Mouse (Mus musculus) embryonic facial prominence, embryonic 14.5 days (tissue): Measurements from ENCODE around the gene Usp43. TPM values are rescaled to one million over a fixed set of nuclear protein-coding genes. Genes with fewer than 3 reads are reported as not detected.

Experiments used
- ATAC-seq: fragments of 200-750 bp; cut with Nextera tagmentation; 2 replicates; pipeline ENCODE4 v1.8.0; 2017; ENCODE audit warnings: low read depth, moderate number of reproducible peaks, moderate TSS enrichment
- DNase-seq: peaks from one replicate; pipeline ENCODE4 v3.0.0-alpha.2; 2015; ENCODE audit warnings: low spot score
- H3K27ac ChIP-seq: fragments of 300-500 bp; sonication (generic); replicated peaks from 2 replicates; pipeline ENCODE4 v1.5.1; 2014; ENCODE audit warnings: low read depth, mild to moderate bottlenecking, low read length, moderate library complexity
- H3K27me3 ChIP-seq: fragments of 300-500 bp; sonication (generic); replicated peaks from 2 replicates; pipeline ENCODE4 v1.6.1; 2014; ENCODE audit warnings: low read length; ENCODE audit not compliant: control insufficient read depth, insufficient read depth
- H3K36me3 ChIP-seq: fragments of 300-500 bp; sonication (generic); 2 replicates; pipeline ENCODE4 v1.6.1; 2014; ENCODE audit warnings: low read length, mixed read lengths; ENCODE audit not compliant: control insufficient read depth, insufficient read depth
- H3K4me1 ChIP-seq: fragments of 300-500 bp; sonication (generic); 2 replicates; pipeline ENCODE4 v1.6.1; 2014; ENCODE audit warnings: antibody characterized with exemption, low read length; ENCODE audit not compliant: control insufficient read depth, insufficient read depth
- H3K4me2 ChIP-seq: fragments of 300-500 bp; sonication (generic); 2 replicates; pipeline ENCODE4 v1.6.1; 2014; ENCODE audit warnings: low read depth, mild to moderate bottlenecking, low read length, moderate library complexity, mixed read lengths
- H3K4me3 ChIP-seq: fragments of 300-500 bp; sonication (generic); 2 replicates; pipeline ENCODE4 v1.5.1; 2014; ENCODE audit warnings: low read depth, mild to moderate bottlenecking, low read length
- H3K9ac ChIP-seq: fragments of 300-500 bp; sonication (generic); 2 replicates; pipeline ENCODE4 v1.6.1; 2014; ENCODE audit warnings: low read depth, mild to moderate bottlenecking, low read length, moderate library complexity, mixed read lengths
- H3K9me3 ChIP-seq: fragments of 300-500 bp; sonication (generic); 2 replicates; pipeline ENCODE4 v1.6.1; 2016; ENCODE audit warnings: low read length; ENCODE audit not compliant: control insufficient read depth
- WGBS: fragments of 180-500 bp; shearing (Covaris S2); extraction: QIAGEN DNeasy Blood & Tissue Kit; methylation state at CpG from one replicate; pipeline ENCODE4 v1.1.7; 2014; 5-methylcytosine and 5-hydroxymethylcytosine counted together
- polyA plus RNA-seq: library from polyadenylated mRNA; unstranded; fragments of >200 nt; fragmentation: Nextera tagmentation; extraction: Ambion mirVana; gene quantifications from 2 replicates; pipeline ENCODE4 v1.2.1, GENCODE M21; 2014

The Usp43 gene
- polyA plus RNA-seq, 1 experiment from 2014 or later, result 2.4 TPM

GRCm38 (mm10) chr11:67920226-67920960, 1.6 kb downstream of the Usp43 start:
- Histone ChIP-seq H3K27ac (no peak overlapping the region), H3K9ac (no peak overlapping the region), H3K4me3 (peak overlapping the region; percentile 73; the same call in 1 of the 2 replicates), H3K4me2 (peak overlapping the region; percentile 98), H3K4me1 (no peaks in the 10 kb centered on the region), H3K27me3 (peaks cover 34% of the 10 kb centered on the region), H3K9me3 (no peaks in the 10 kb centered on the region), H3K36me3 (no peaks in the 10 kb centered on the region)
- DNase-seq (no peak), ATAC-seq (no peak)
- WGBS, result 39% methylated on average over 9 of the region's 9 CpGs

- peaks cover 34% of the 10 kb centered on the region for H3K27me3 ChIP-seq
- no peaks in the 10 kb centered on the region for H3K4me1 ChIP-seq
- ATAC-seq (no peak), DNase-seq (no peak)
- H3K27ac ChIP-seq, result no peak overlapping the region
- no peak overlapping the region for H3K4me2 ChIP-seq
- WGBS, result 62% methylated on average over 5 of the region's 5 CpGs
- no peaks in the 10 kb centered on the region for H3K36me3 ChIP-seq
- H3K4me3 ChIP-seq, result no peak overlapping the region
- no peak overlapping the region for H3K9ac ChIP-seq
- H3K9me3 ChIP-seq, result no peaks in the 10 kb centered on the region
These were observed 2.4 kb downstream of the Usp43 start for GRCm38 (mm10) chr11:67919593-67919992.

GRCm38 (mm10) chr11:67917126-67917525, 4.8 kb downstream of the Usp43 start:
- Histone ChIP-seq H3K27me3 (peaks cover 30% of the 10 kb centered on the region), H3K27ac (no peak overlapping the region), H3K9ac (no peak overlapping the region), H3K4me3 (no peak overlapping the region), H3K9me3 (no peaks in the 10 kb centered on the region), H3K4me2 (no peak overlapping the region), H3K36me3 (no peaks in the 10 kb centered on the region), H3K4me1 (no peaks in the 10 kb centered on the region)
- no peak for ATAC-seq
- no peak for DNase-seq
- WGBS, result 77% methylated on average over 3 of the region's 3 CpGs

GRCm38 (mm10) chr11:67911074-67911473, 10.9 kb downstream of the Usp43 start:
- no peak for ATAC-seq
- Histone ChIP-seq H3K27me3 (no peaks in the 10 kb centered on the region), H3K4me2 (no peak overlapping the region), H3K9me3 (no peaks in the 10 kb centered on the region), H3K36me3 (no peaks in the 10 kb centered on the region), H3K9ac (no peak overlapping the region), H3K4me3 (no peak overlapping the region), H3K4me1 (no peaks in the 10 kb centered on the region), H3K27ac (no peak overlapping the region)
- 74% methylated on average over 5 of the region's 5 CpGs for WGBS
- DNase-seq, result peak; percentile 18

GRCm38 (mm10) chr11:67903756-67904155, 18.2 kb downstream of the Usp43 start:
- DNase-seq, result no peak
- H3K9ac ChIP-seq, result no peak overlapping the region
- H3K36me3 ChIP-seq, result no peaks in the 10 kb centered on the region
- ATAC-seq, result no peak
- no peak overlapping the region for H3K4me3 ChIP-seq
- no peaks in the 10 kb centered on the region for H3K9me3 ChIP-seq
- whole genome bisulfite sequencing, result 74% methylated on average over 4 of the region's 4 CpGs
- no peaks in the 10 kb centered on the region for H3K4me1 ChIP-seq
- H3K27ac ChIP-seq, result no peak overlapping the region
- H3K27me3 ChIP-seq, result no peaks in the 10 kb centered on the region
- H3K4me2 ChIP-seq, result no peak overlapping the region

- H3K9ac ChIP-seq, result no peak overlapping the region
- WGBS, result 55% methylated on average over 8 of the region's 8 CpGs
- no peaks in the 10 kb centered on the region for H3K9me3 ChIP-seq
- no peak overlapping the region for H3K4me2 ChIP-seq
- ATAC-seq (peak; percentile 62; the same call in 1 of the 2 replicates), DNase-seq (peak; percentile 22)
- no peak overlapping the region for H3K27ac ChIP-seq
- H3K4me3 ChIP-seq, result no peak overlapping the region
- H3K27me3 ChIP-seq, result no peaks in the 10 kb centered on the region
- no peaks in the 10 kb centered on the region for H3K4me1 ChIP-seq
- no peaks in the 10 kb centered on the region for H3K36me3 ChIP-seq
These were observed 24.8 kb downstream of the Usp43 start for GRCm38 (mm10) chr11:67897064-67897560.

GRCm38 (mm10) chr11:67895641-67896040, 26.3 kb downstream of the Usp43 start:
- Histone ChIP-seq H3K36me3 (no peaks in the 10 kb centered on the region), H3K4me3 (no peak overlapping the region), H3K9me3 (no peaks in the 10 kb centered on the region), H3K27me3 (no peaks in the 10 kb centered on the region), H3K9ac (no peak overlapping the region), H3K27ac (no peak overlapping the region), H3K4me2 (no peak overlapping the region), H3K4me1 (no peaks in the 10 kb centered on the region)
- ATAC-seq, result no peak
- no peak for DNase-seq
- 64% methylated on average over 7 of the region's 7 CpGs for WGBS

GRCm38 (mm10) chr11:67888521-67888920, 33.4 kb downstream of the Usp43 start:
- 82% methylated on average over 5 of the region's 5 CpGs for WGBS
- H3K4me2 ChIP-seq, result no peak overlapping the region
- DNase-seq (no peak), ATAC-seq (no peak)
- H3K27me3 ChIP-seq, result no peaks in the 10 kb centered on the region
- H3K9ac ChIP-seq, result no peak overlapping the region
- 0 out of 2 replicates have a peak, but pooled peaks cover 4% of the 10 kb centered on the region for H3K9me3 ChIP-seq
- no peak overlapping the region for H3K4me3 ChIP-seq
- H3K36me3 ChIP-seq, result no peaks in the 10 kb centered on the region
- no peak overlapping the region for H3K27ac ChIP-seq
- H3K4me1 ChIP-seq, result no peaks in the 10 kb centered on the region

- ATAC-seq, result no peak
- H3K27ac ChIP-seq, result no peak overlapping the region
- WGBS, result 84% methylated on average over 2 of the region's 2 CpGs
- H3K4me3 ChIP-seq, result no peak overlapping the region
- no peak overlapping the region for H3K4me2 ChIP-seq
- no peaks in the 10 kb centered on the region for H3K4me1 ChIP-seq
- H3K9ac ChIP-seq, result no peak overlapping the region
- no peaks in the 10 kb centered on the region for H3K36me3 ChIP-seq
- DNase-seq, result no peak
- 0 out of 2 replicates have a peak, but pooled peaks cover 4% of the 10 kb centered on the region for H3K9me3 ChIP-seq
- H3K27me3 ChIP-seq, result no peaks in the 10 kb centered on the region
These were observed 36.0 kb downstream of the Usp43 start for GRCm38 (mm10) chr11:67885921-67886320.
